Mouse (Mus musculus): ENCODE results near the gene Nudt14. TPM values are rescaled to one million over a fixed set of nuclear protein-coding genes. Genes with fewer than 3 reads are reported as not detected.

The Nudt14 gene
- polyA plus RNA-seq (2021) = 55.9 TPM

DNA sequence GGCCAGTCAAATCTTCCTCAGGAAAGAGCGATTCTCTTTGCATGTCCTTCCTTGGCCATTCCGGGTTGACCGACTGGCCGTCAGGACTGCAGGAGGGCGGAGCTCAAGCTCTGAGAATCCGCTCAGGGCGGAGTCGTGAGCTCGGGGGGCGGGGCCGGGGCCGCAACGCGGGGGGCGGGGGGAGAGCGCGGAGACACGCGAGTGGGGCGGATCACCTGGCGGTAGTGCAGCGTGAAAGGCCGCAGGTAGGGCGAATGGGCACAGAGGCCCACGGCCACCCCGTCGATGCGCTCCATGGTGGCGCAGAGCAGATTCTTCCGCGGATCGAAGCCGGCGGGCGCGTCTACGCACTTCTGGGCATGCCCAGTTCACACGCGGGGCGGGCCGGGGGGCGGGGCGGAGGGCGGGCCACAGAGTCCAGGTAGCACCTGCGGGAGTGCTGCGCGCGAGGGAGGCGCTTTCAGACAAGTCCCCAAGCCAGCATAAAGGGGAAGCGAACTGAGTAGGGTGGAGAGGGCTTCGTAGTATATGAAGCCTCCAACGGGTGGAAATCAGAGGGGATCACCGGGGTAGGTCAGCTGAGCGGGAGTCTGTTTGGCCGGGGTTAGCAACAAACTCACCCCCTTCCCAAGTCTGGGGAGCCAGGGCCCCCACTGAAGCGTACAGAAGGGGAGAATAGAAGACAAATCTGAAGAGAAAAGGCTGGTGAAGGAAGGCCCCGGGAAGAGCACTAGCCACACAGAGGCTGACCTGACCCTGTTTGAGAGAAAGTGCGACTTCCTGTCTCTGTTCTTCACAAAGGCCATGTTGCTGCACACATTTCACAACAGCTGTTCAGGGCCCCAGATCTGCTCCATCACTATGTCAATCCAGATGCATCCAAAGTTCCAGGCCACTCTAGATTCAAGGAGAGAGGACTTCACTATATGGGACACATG lies at the start of gene Nudt14:
TSS of gene Nudt14 (minus strand) at position 349 of the 938 bp plus-strand sequence.
- CTCF ChIA-PET = interaction anchor here (0.8 to 1.3 kb wide), 3 partner anchors 13 to 67 kb away, joined by 3 to 5 read pairs (median 5); partner anchors contain the start of gene Jag2
- ATAC-seq (peak; percentile 41), DNase-seq (ENCODE audit: low read depth, low spot score) (no peak)
- in situ Hi-C loops (cut with MboI; ENCODE audit: low pct_unique_long_range_greater_than_20kb) = no loop called here
- POLR2A ChIA-PET = no interaction called here
- H3K27me3 ChIP-seq = no peaks in the 10 kb centered on the region
- TF ChIP-seq CTCF (IDR thresholded peaks at IDR 0.05) = no peak

DNA sequence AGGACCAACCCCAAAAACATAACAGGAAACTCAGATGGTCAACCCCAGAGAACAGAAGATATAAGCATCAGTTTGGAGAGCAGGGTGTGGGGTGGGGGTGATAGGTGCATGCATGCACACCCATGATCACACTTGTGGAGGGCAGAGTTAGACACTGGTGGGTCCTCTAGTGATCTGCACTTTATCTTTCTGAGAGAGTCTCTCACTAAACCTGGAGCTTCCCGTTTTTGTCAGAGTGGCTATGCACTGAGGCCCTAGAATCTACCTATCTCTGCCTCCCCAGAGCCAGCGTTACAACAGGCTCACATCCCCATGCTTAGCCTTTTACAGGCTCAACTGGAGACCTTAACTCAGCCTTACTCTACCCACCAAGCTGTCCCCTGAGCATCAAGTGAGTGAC lies 49.5 kb upstream of the Nudt14 start:
- POLR2A ChIA-PET = no interaction called here
- CTCF ChIA-PET = interaction anchor here (1.2 to 1.6 kb wide), 2 partner anchors 36 to 153 kb away, joined by 3 read pairs; no protein-coding TSS in a partner anchor
- in situ Hi-C loops (cut with MboI; ENCODE audit: low pct_unique_long_range_greater_than_20kb) = no loop called here
- DNase-seq (ENCODE audit: low read depth, low spot score) = no peak
- H3K27me3 ChIP-seq = no peaks in the 10 kb centered on the region
- TF ChIP-seq CTCF (IDR thresholded peaks at IDR 0.05) = no peak
- ATAC-seq = no peak

DNA sequence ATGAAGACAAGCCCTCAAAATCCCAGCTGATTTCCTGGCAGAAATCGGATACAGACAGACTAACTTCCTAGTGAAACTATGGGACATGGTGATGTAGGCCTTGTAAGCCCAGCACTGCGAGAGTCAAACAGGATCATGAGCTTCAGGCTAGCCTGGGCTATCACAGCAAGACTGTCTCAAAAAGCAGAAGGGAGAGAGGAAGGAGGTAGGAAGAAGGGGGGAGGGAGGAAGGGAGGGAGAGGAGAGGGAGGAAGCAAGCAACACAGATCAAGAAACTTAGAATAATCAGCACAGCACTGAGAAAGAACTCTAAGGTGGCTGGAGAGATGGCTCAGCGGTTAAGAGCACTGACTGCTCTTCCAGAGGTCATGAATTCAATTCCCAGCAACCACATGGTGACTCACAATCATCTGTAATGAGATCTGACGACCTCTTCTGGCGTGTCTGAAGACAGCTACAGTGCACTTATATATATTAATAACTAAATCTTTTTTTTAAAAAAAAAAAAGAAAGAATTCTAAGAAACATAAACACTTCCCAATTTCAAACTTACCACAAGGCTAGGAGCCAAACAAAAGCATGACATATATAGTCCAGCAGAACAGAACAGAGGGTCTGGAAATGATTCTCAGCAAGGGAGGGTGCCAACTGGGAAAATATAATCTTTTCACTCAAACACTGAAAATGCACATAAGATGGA lies 48.9 kb upstream of the Nudt14 start:
- no peak for TF ChIP-seq CTCF (IDR thresholded peaks at IDR 0.05)
- H3K27me3 ChIP-seq = no peaks in the 10 kb centered on the region
- ChIA-PET POLR2A (interaction anchor here (0.7 kb wide), 1 partner anchor 9 kb away, joined by 3 read pairs; no protein-coding TSS in a partner anchor), CTCF (no interaction called here)
- in situ Hi-C loops (cut with MboI; ENCODE audit: low pct_unique_long_range_greater_than_20kb) = no loop called here
- no peak for ATAC-seq
- no peak for DNase-seq (ENCODE audit: low read depth, low spot score)

DNA sequence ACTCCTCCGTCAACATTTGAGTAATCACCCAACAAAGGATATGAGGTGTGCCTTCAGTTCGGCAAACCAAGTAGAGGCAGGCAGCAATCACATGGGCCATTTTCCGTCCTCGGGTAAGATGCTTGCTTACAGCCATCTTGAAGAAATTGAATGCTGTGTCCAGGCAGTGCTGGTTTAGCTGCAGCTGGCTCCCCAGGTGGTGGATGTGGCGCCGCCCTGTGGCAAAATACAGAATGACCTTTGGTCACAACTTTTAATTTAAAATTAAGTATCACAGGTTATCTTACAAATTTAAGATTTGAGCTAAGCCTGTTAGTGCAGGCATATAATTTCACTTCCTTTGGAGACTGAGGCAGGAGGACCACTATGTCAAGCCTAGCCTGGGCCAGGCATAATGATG lies 46.0 kb upstream of the Nudt14 start:
- CTCF ChIA-PET = interaction anchor here (1.1 to 2.1 kb wide), 3 partner anchors 12 to 49 kb away, joined by 3 to 9 read pairs (median 4); partner anchors contain the start of gene Btbd6
- no peaks in the 10 kb centered on the region for H3K27me3 ChIP-seq
- POLR2A ChIA-PET = no interaction called here
- no peak for DNase-seq (ENCODE audit: low read depth, low spot score)
- in situ Hi-C loops (cut with MboI; ENCODE audit: low pct_unique_long_range_greater_than_20kb) = no loop called here
- no peak for ATAC-seq
- peak; percentile 62 for TF ChIP-seq CTCF (IDR thresholded peaks at IDR 0.05)

DNA sequence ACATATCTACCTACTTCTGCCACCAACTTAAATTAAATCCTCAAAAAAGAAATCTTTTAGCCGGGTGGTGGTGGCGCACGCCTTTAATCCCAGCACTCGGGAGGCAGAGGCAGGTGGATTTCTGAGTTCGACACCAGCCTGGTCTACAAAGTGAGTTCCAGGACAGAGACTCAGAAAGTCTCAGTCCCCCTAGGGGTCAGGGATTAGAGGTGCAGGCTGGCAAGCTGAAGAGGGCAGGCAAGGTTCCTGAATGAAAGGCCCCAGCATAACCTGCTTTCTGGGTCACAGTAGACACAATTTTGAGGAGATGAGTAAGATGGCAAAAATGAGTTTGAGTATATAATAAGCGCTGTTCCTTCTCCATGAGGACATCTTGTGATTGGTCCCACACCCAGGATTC lies 43.4 kb upstream of the Nudt14 start:
- ChIA-PET CTCF (no interaction called here), POLR2A (no interaction called here)
- no peak for DNase-seq (ENCODE audit: low read depth, low spot score)
- H3K27me3 ChIP-seq = no peaks in the 10 kb centered on the region
- in situ Hi-C loops (cut with MboI; ENCODE audit: low pct_unique_long_range_greater_than_20kb) = no loop called here
- ATAC-seq = no peak
- TF ChIP-seq CTCF (IDR thresholded peaks at IDR 0.05) = no peak

DNA sequence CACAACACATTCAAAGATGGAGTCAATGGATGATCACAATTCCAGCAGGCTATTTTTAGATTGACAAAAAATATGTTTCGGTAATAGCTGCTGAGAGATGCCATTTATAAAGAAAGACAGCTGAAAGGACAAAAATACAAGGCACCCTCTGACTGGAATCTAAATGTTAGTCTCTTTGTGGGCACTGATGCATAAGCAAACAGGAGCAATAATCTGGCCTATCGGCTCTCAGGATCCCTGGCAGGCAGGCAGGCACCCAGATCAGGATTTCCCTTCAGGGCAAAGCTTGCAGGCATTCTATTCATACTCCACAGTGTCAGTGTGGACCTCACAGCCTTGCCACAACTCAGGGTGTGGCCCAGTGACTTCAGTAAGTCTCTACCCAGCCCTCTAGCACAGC lies 40.1 kb upstream of the Nudt14 start:
- TF ChIP-seq CTCF (IDR thresholded peaks at IDR 0.05) = no peak
- CTCF ChIA-PET = interaction anchor here (1.4 kb wide), 2 partner anchors 13 to 41 kb away, joined by 3 to 5 read pairs; partner anchors contain the start of gene Nudt14
- ATAC-seq = no peak
- no peak for DNase-seq (ENCODE audit: low read depth, low spot score)
- in situ Hi-C loops (cut with MboI; ENCODE audit: low pct_unique_long_range_greater_than_20kb) = no loop called here
- POLR2A ChIA-PET = interaction anchor here (0.6 kb wide), 1 partner anchor 8 kb away, joined by 3 read pairs; no protein-coding TSS in a partner anchor
- H3K27me3 ChIP-seq = no peaks in the 10 kb centered on the region

DNA sequence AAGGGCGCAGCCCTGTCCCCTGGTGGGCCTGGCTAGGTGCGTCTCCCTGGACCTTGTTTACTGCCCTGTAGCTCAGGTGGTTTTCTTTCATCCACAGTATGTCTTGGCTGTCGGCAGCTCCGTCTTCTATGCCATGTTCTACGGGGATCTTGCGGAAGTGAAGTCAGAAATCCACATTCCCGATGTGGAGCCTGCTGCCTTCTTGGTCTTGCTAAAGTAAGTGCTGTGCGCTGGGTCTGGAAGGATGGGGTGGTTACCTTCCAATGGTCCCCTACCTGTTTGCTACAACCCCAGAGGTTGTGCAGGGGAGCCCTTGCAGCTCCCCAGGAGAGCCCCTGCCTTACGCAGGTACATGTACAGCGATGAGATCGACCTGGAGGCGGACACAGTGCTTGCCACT lies 35.2 kb upstream of the Nudt14 start:
- DNase-seq (ENCODE audit: low read depth, low spot score) = no peak
- CTCF ChIA-PET = interaction anchor here (2.1 to 2.5 kb wide), 2 partner anchors 11 to 13 kb away, joined by 6 to 9 read pairs; no protein-coding TSS in a partner anchor

DNA sequence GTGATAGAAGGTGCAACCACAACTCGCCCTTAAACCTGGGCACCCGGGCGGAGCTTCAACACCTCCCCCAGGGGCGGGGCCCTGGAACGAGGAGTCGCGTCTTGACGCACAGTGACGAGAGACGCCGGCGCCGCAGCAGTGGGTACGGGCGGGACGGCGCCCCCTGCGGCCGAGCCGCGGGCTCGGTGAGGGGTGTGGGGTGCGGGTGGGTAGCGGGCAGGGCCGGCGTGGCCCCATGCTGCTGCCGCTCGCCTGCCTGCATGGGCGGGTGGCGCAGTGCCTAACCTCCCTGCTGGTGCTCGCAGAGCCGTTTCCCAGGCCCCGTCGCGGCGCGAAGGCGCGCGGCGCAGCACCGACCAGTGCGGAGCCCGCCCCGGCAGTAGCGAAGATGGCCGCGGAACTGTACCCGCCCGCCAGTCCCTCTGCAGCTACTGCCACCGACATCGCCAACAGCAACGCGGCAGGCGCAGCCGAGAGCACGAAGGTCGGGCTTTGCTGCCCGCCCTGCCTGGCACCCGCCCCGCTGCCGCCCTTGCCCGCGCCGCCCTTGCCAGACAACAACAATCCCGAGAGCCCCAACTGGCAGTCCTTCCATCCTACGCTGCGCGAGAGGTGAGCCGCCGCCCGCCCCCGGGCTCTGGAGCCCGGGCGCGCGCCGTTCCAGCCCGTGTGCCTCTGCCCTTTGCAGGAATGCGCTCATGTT lies 34.6 kb upstream of the Nudt14 start, which contains the start of gene Btbd6:
TSS of gene Btbd6 (plus strand) at position 112 of the 703 bp plus-strand sequence.
- in situ Hi-C loops (cut with MboI; ENCODE audit: low pct_unique_long_range_greater_than_20kb) = no loop called here
- TF ChIP-seq CTCF (IDR thresholded peaks at IDR 0.05) = no peak
- POLR2A ChIA-PET = interaction anchor here (0.8 kb wide), 1 partner anchor 15 kb away, joined by 3 read pairs; no protein-coding TSS in a partner anchor
- ATAC-seq (peak; percentile 70), DNase-seq (ENCODE audit: low read depth, low spot score) (no peak)
- CTCF ChIA-PET = interaction anchor here (1.0 to 2.5 kb wide), 4 partner anchors 11 to 23 kb away, joined by 3 to 9 read pairs (median 6); no protein-coding TSS in a partner anchor
- H3K27me3 ChIP-seq = no peaks in the 10 kb centered on the region

More for the DNA sequence above, 35.2 kb upstream of the Nudt14 start:
- in situ Hi-C loops (cut with MboI; ENCODE audit: low pct_unique_long_range_greater_than_20kb) = no loop called here
- peak; percentile 6 for ATAC-seq
- TF ChIP-seq CTCF (IDR thresholded peaks at IDR 0.05) = no peak
- POLR2A ChIA-PET = interaction anchor here (0.8 kb wide), 1 partner anchor 15 kb away, joined by 3 read pairs; no protein-coding TSS in a partner anchor
- no peaks in the 10 kb centered on the region for H3K27me3 ChIP-seq

DNA sequence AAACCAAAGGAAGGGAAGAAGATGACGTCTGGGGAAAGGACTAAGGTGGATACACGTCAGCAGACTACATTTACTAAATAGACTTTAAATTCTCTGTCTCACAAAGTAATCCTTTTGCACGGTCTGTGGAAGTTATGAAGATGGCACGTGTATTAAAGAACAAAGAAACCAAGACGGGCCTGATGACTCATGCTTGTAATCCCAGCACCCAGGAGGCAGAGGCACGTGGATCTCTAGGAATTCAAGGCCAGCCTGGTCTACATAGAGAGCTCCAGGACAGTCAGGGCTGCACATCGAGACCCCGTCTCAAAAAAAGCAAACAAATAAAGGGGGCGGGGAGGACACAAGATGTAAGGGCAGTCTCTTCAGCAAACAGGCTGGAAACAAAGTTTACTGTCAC lies 32.8 kb upstream of the Nudt14 start:
- ChIA-PET CTCF (interaction anchor here (1.0 kb wide), 1 partner anchor 17 kb away, joined by 4 read pairs; no protein-coding TSS in a partner anchor), POLR2A (no interaction called here)
- no peak for DNase-seq (ENCODE audit: low read depth, low spot score)
- no peak for ATAC-seq
- H3K27me3 ChIP-seq = no peaks in the 10 kb centered on the region
- in situ Hi-C loops (cut with MboI; ENCODE audit: low pct_unique_long_range_greater_than_20kb) = no loop called here
- TF ChIP-seq CTCF (IDR thresholded peaks at IDR 0.05) = no peak

DNA sequence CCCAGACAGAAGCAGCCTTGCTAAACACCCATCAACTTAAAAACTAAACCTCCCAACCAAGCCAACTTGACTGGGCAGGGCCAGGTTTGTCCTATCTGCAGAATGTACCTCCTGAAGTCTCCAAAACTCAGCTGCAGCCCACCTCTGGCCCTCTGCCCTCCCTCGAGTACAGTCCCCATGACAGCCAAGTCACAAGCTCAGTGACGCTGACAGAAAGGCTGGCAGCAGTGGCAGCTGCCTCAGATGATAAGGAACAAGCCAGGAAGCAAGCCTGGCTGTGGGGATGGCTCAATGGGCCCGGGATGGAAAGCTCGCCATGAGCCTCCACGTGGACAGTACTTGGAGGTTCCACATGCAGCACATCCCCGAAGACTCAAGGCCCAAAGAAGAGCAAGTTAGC lies 27.7 kb upstream of the Nudt14 start:
- POLR2A ChIA-PET = interaction anchor here (0.6 kb wide), 1 partner anchor 105 kb away, joined by 3 read pairs; no protein-coding TSS in a partner anchor
- DNase-seq (ENCODE audit: low read depth, low spot score) (no peak), ATAC-seq (no peak)
- no peaks in the 10 kb centered on the region for H3K27me3 ChIP-seq
- in situ Hi-C loops (cut with MboI; ENCODE audit: low pct_unique_long_range_greater_than_20kb) = no loop called here
- CTCF ChIA-PET = interaction anchor here (0.9 to 1.4 kb wide), 3 partner anchors 10 to 13 kb away, joined by 3 to 5 read pairs (median 4); no protein-coding TSS in a partner anchor
- no peak for TF ChIP-seq CTCF (IDR thresholded peaks at IDR 0.05)

Measured in Patski (cell line).